Mouse (Mus musculus) midbrain, embryonic 14.5 days (tissue): ENCODE measurements at regions not wholly inside any gene's neighbourhood (a gene's known extent, or its start where the extent isn't known, plus 50 kb on each side); places are given as distances from the start of the nearest gene placed in this dataset.
"Not testable (repeated sequence)": the region's sequence is repeated elsewhere in the genome, so short reads cannot be mapped to it uniquely, and the experiment has no call there.

Experiments used
- ATAC-seq: fragments of 200-750 bp; cut with Nextera tagmentation; 2 replicates; pipeline ENCODE4 v1.8.0; 2017; ENCODE audit warnings: moderate number of reproducible peaks, moderate library complexity; ENCODE audit not compliant: low FRiP score, low TSS enrichment
- DNase-seq: peaks from one replicate; pipeline ENCODE4 v3.0.0-alpha.2; 2015
- H3K27ac ChIP-seq: fragments of 300-500 bp; sonication (generic); replicated peaks from 2 replicates; pipeline ENCODE4 v1.5.1; 2014; ENCODE audit warnings: mild to moderate bottlenecking, low read depth, low read length, moderate library complexity
- H3K27me3 ChIP-seq: fragments of 300-500 bp; sonication (generic); 2 replicates; pipeline ENCODE4 v1.6.1; 2014; ENCODE audit warnings: low read length, control low read depth, mixed read lengths; ENCODE audit not compliant: control insufficient read depth, insufficient read depth
- H3K36me3 ChIP-seq: fragments of 300-500 bp; sonication (generic); 2 replicates; pipeline ENCODE4 v1.6.1; 2014; ENCODE audit warnings: low read length, control low read depth; ENCODE audit not compliant: control insufficient read depth, insufficient read depth
- H3K4me1 ChIP-seq: fragments of 300-500 bp; sonication (generic); 2 replicates; pipeline ENCODE4 v1.6.1; 2014; ENCODE audit warnings: mild to moderate bottlenecking, antibody characterized with exemption, low read length, control low read depth; ENCODE audit not compliant: control insufficient read depth, insufficient read depth
- H3K4me2 ChIP-seq: fragments of 300-500 bp; sonication (generic); 2 replicates; pipeline ENCODE4 v1.6.1; 2014; ENCODE audit warnings: mild to moderate bottlenecking, low read length, moderate library complexity
- H3K4me3 ChIP-seq: fragments of 300-500 bp; sonication (generic); replicated peaks from 2 replicates; pipeline ENCODE4 v1.5.1; 2014; ENCODE audit warnings: low read depth, low read length
- H3K9ac ChIP-seq: fragments of 300-500 bp; sonication (generic); replicated peaks from 2 replicates; pipeline ENCODE4 v1.6.1; 2014; ENCODE audit warnings: mild to moderate bottlenecking, low read length, moderate library complexity
- H3K9me3 ChIP-seq: fragments of 300-500 bp; sonication (generic); 2 replicates; pipeline ENCODE4 v1.6.1; 2016; ENCODE audit warnings: low read length, control low read depth, mixed read lengths; ENCODE audit not compliant: control insufficient read depth
- WGBS: fragments of 180-500 bp; shearing (Covaris S2); extraction: QIAGEN DNeasy Blood & Tissue Kit; methylation state at CpG from one replicate; pipeline ENCODE4 v1.1.7; 2014; 5-methylcytosine and 5-hydroxymethylcytosine counted together

- 93% methylated on average over 2 of the region's 2 CpGs for WGBS
- H3K36me3 ChIP-seq, ATAC-seq, H3K27me3 ChIP-seq, DNase-seq, H3K27ac ChIP-seq, H3K9me3 ChIP-seq, H3K4me3 ChIP-seq, H3K9ac ChIP-seq, H3K4me2 ChIP-seq, H3K4me1 ChIP-seq: not testable (repeated sequence)
Measured at GRCm38 (mm10) chr1:23316288-23316687, 81.3 kb downstream of the Ogfrl1 start.

GRCm38 (mm10) chr1:23314863-23315262 is 82.7 kb downstream of the Ogfrl1 start:
- not testable (repeated sequence) for H3K27ac ChIP-seq, H3K4me3 ChIP-seq, ATAC-seq, H3K36me3 ChIP-seq, DNase-seq, H3K9ac ChIP-seq, H3K9me3 ChIP-seq, H3K4me1 ChIP-seq, H3K4me2 ChIP-seq, H3K27me3 ChIP-seq
- 94% methylated on average over 2 of the region's 2 CpGs for WGBS

- no peak overlapping the region for H3K27ac ChIP-seq
- WGBS, result 94% methylated on average over 1 of the region's 1 CpGs
- H3K4me2 ChIP-seq, result no peak overlapping the region
- no peaks in the 10 kb centered on the region for H3K4me1 ChIP-seq
- H3K27me3 ChIP-seq, result no peaks in the 10 kb centered on the region
- H3K36me3 ChIP-seq, result no peaks in the 10 kb centered on the region
- DNase-seq (no peak), ATAC-seq (no peak)
- no peaks in the 10 kb centered on the region for H3K9me3 ChIP-seq
- no peak overlapping the region for H3K4me3 ChIP-seq
- no peak overlapping the region for H3K9ac ChIP-seq
Measured at GRCm38 (mm10) chr1:23292718-23293117, 104.9 kb downstream of the Ogfrl1 start.

GRCm38 (mm10) chr1:23286741-23287140 is 110.8 kb downstream of the Ogfrl1 start:
- Histone ChIP-seq H3K27me3 (no peaks in the 10 kb centered on the region), H3K36me3 (no peaks in the 10 kb centered on the region), H3K4me3 (no peak overlapping the region), H3K4me1 (no peaks in the 10 kb centered on the region), H3K9ac (no peak overlapping the region), H3K4me2 (no peak overlapping the region), H3K27ac (no peak overlapping the region), H3K9me3 (no peaks in the 10 kb centered on the region)
- ATAC-seq, result no peak
- peak; percentile 82 for DNase-seq
- WGBS, result 22% methylated on average over 4 of the region's 4 CpGs

- 87% methylated on average over 4 of the region's 4 CpGs for WGBS
- ATAC-seq (no peak), DNase-seq (no peak)
- H3K4me1 ChIP-seq, result no peaks in the 10 kb centered on the region
- H3K4me2 ChIP-seq, result no peak overlapping the region
- H3K9me3 ChIP-seq, result no peaks in the 10 kb centered on the region
- no peak overlapping the region for H3K9ac ChIP-seq
- no peak overlapping the region for H3K27ac ChIP-seq
- no peaks in the 10 kb centered on the region for H3K36me3 ChIP-seq
- no peaks in the 10 kb centered on the region for H3K27me3 ChIP-seq
- H3K4me3 ChIP-seq, result no peak overlapping the region
Measured at GRCm38 (mm10) chr1:23282870-23283219, 114.7 kb downstream of the Ogfrl1 start.

GRCm38 (mm10) chr1:23282215-23282869 is 115.2 kb downstream of the Ogfrl1 start:
- Histone ChIP-seq H3K4me1 (no peaks in the 10 kb centered on the region), H3K27me3 (no peaks in the 10 kb centered on the region), H3K4me2 (no peak overlapping the region), H3K9ac (no peak overlapping the region), H3K9me3 (no peaks in the 10 kb centered on the region), H3K36me3 (no peaks in the 10 kb centered on the region), H3K27ac (no peak overlapping the region), H3K4me3 (no peak overlapping the region)
- WGBS, result 96% methylated on average over 2 of the region's 2 CpGs
- ATAC-seq (no peak), DNase-seq (no peak)

GRCm38 (mm10) chr1:23279827-23280226 is 117.7 kb downstream of the Ogfrl1 start:
- no peak overlapping the region for H3K27ac ChIP-seq
- H3K4me1 ChIP-seq, result no peaks in the 10 kb centered on the region
- H3K4me2 ChIP-seq, result no peak overlapping the region
- ATAC-seq (no peak), DNase-seq (no peak)
- H3K4me3 ChIP-seq, result no peak overlapping the region
- no peaks in the 10 kb centered on the region for H3K27me3 ChIP-seq
- H3K36me3 ChIP-seq, result no peaks in the 10 kb centered on the region
- no peaks in the 10 kb centered on the region for H3K9me3 ChIP-seq
- 91% methylated on average over 2 of the region's 2 CpGs for WGBS
- H3K9ac ChIP-seq, result no peak overlapping the region

GRCm38 (mm10) chr1:23272077-23272476 is 125.5 kb downstream of the Ogfrl1 start:
- Histone ChIP-seq H3K27me3 (no peaks in the 10 kb centered on the region), H3K4me3 (no peak overlapping the region), H3K4me1 (no peaks in the 10 kb centered on the region), H3K27ac (no peak overlapping the region), H3K9ac (no peak overlapping the region), H3K9me3 (no peaks in the 10 kb centered on the region), H3K36me3 (no peaks in the 10 kb centered on the region), H3K4me2 (no peak overlapping the region)
- 84% methylated on average over 6 of the region's 6 CpGs for WGBS
- ATAC-seq (no peak), DNase-seq (no peak)

- DNase-seq, result no peak
- Histone ChIP-seq H3K4me2 (no peak overlapping the region), H3K27ac (no peak overlapping the region), H3K36me3 (no peaks in the 10 kb centered on the region), H3K4me3 (no peak overlapping the region), H3K4me1 (no peaks in the 10 kb centered on the region), H3K9me3 (no peaks in the 10 kb centered on the region), H3K9ac (no peak overlapping the region), H3K27me3 (no peaks in the 10 kb centered on the region)
- 68% methylated on average over 6 of the region's 6 CpGs for WGBS
- ATAC-seq, result no peak
Measured at GRCm38 (mm10) chr1:23270910-23271822, 126.4 kb downstream of the Ogfrl1 start.
